In genomic region chr7:80198863-80199262, GRCm38 (mm10) we compare ENCODE assay signal across 8 mouse cellular contexts. TPM values are rescaled to one million over a fixed set of nuclear protein-coding genes. Genes with fewer than 3 reads are reported as not detected.
DNase-seq lines count a peak whose midpoint lies in the region; ATAC-seq and TF ChIP-seq lines count a peak whose summit lies in the region.

No protein-coding gene starts in this region.

- H3K9ac ChIP-seq in kidney, embryonic 14.5 days (ENCODE audit: low read depth, low read length), result peak overlapping the region; percentile 76
- peak overlapping the region; percentile 93 for H3K9ac ChIP-seq in MEL (ENCODE audit: control insufficient read depth, low read depth, low read length, poor library complexity, severe bottlenecking)
- peak overlapping the region; percentile 89 for H3K9ac ChIP-seq in forebrain, embryonic 11.5 days (ENCODE audit: low read length)
- H3K9ac ChIP-seq in stomach, embryonic 16.5 days (ENCODE audit: low read length), result peak overlapping the region; percentile 86

- TF ChIP-seq RAD21 in MEL (IDR thresholded peaks at IDR 0.05; ENCODE audit: low read depth, low read length), result no peak

- H3K4me1 ChIP-seq in kidney, embryonic 14.5 days (ENCODE audit: control insufficient read depth, insufficient read depth, low read length), result peaks cover 42% of the 10 kb centered on the region
- H3K4me1 ChIP-seq in MEL (ENCODE audit: control insufficient read depth in 1 of 2, insufficient read depth in 2 of 2, low read length in 2 of 2), result peaks cover 6 to 20% of the 10 kb centered on the region in 2 experiments
- H3K4me1 ChIP-seq in forebrain, embryonic 11.5 days (replicated peaks; ENCODE audit: control insufficient read depth, insufficient read depth, low read length), result peaks cover 14% of the 10 kb centered on the region
- H3K4me1 ChIP-seq in stomach, embryonic 16.5 days (ENCODE audit: control insufficient read depth, insufficient read depth, low read length), result peaks cover 48% of the 10 kb centered on the region

- TF ChIP-seq EP300 in MEL (IDR thresholded peaks at IDR 0.05; ENCODE audit: low read depth in 1 of 2, low read length in 2 of 2), result no peak

- H3K9me3 ChIP-seq in kidney, embryonic 14.5 days (ENCODE audit: control insufficient read depth, low read length), result no peaks in the 10 kb centered on the region
- no peaks in the 10 kb centered on the region for H3K9me3 ChIP-seq in MEL (replicated peaks; ENCODE audit: insufficient read depth, low read length)
- no peaks in the 10 kb centered on the region for H3K9me3 ChIP-seq in forebrain, embryonic 11.5 days (ENCODE audit: control insufficient read depth, low read length)
- no peaks in the 10 kb centered on the region for H3K9me3 ChIP-seq in stomach, embryonic 16.5 days (replicated peaks; ENCODE audit: control insufficient read depth, low read length)

- no peak for TF ChIP-seq POLR2A in MEL (IDR thresholded peaks at IDR 0.05; ENCODE audit: control insufficient read depth in 1 of 2, insufficient read depth in 1 of 2, low read depth in 1 of 2, low read length in 2 of 2, poor library complexity in 1 of 2)

- H3K79me2 ChIP-seq in MEL (ENCODE audit: control insufficient read depth, insufficient read depth, low read length, poor library complexity), result peaks cover 53% of the 10 kb centered on the region

- WGBS in kidney, embryonic 14.5 days, result under 1% methylated on average over 11 of the region's 11 CpGs
- WGBS in forebrain, embryonic 11.5 days, result 4% methylated on average over 11 of the region's 11 CpGs
- WGBS in stomach, embryonic 16.5 days, result 1% methylated on average over 11 of the region's 11 CpGs

- H3K36me3 ChIP-seq in kidney, embryonic 14.5 days (ENCODE audit: control insufficient read depth, insufficient read depth, low read length), result 0 out of 2 replicates have a peak, but pooled peaks cover 3% of the 10 kb centered on the region
- peaks cover 0 to 17% of the 10 kb centered on the region in 2 experiments; a peak in 2 of 4 replicates for H3K36me3 ChIP-seq in MEL (ENCODE audit: control insufficient read depth in 1 of 2, insufficient read depth in 2 of 2, low read length in 2 of 2)
- no peaks in the 10 kb centered on the region for H3K36me3 ChIP-seq in forebrain, embryonic 11.5 days (ENCODE audit: control insufficient read depth, insufficient read depth, low read length)
- peaks cover 3% of the 10 kb centered on the region; the same call in 1 of the 2 replicates for H3K36me3 ChIP-seq in stomach, embryonic 16.5 days (ENCODE audit: control insufficient read depth, insufficient read depth, low read length)

- H3K27me3 ChIP-seq in kidney, embryonic 14.5 days (ENCODE audit: control insufficient read depth, insufficient read depth, low read length), result no peaks in the 10 kb centered on the region
- H3K27me3 ChIP-seq in MEL (ENCODE audit: control insufficient read depth in 1 of 2, insufficient read depth in 2 of 2, low read length in 2 of 2), result no peaks in the 10 kb centered on the region
- H3K27me3 ChIP-seq in forebrain, embryonic 11.5 days (ENCODE audit: control insufficient read depth, insufficient read depth, low read length), result no peaks in the 10 kb centered on the region
- H3K27me3 ChIP-seq in stomach, embryonic 16.5 days (ENCODE audit: control insufficient read depth, insufficient read depth, low read length), result no peaks in the 10 kb centered on the region

- no peak for TF ChIP-seq CTCF in MEL (IDR thresholded peaks at IDR 0.05 in 2 of 3, conservative IDR thresholded peaks at IDR 0.05 in 1 of 3; ENCODE audit: control insufficient read depth in 1 of 3, insufficient read depth in 1 of 3, low read depth in 2 of 3, low read length in 3 of 3, poor library complexity in 1 of 3, severe bottlenecking in 1 of 3)

- no peak for ATAC-seq in kidney, embryonic 14.5 days (ENCODE audit: low FRiP score, low TSS enrichment)
- ATAC-seq in forebrain, embryonic 11.5 days (replicated peaks; ENCODE audit: low FRiP score), result peak; percentile 15
- no peak for ATAC-seq in stomach, embryonic 16.5 days (ENCODE audit: insufficient read depth, low FRiP score)

- H3K4me2 ChIP-seq in kidney, embryonic 14.5 days (replicated peaks; ENCODE audit: low read depth, low read length), result peak overlapping the region; percentile 85
- peak overlapping the region; percentile 89 for H3K4me2 ChIP-seq in forebrain, embryonic 11.5 days (ENCODE audit: low read depth, low read length, severe bottlenecking)
- H3K4me2 ChIP-seq in stomach, embryonic 16.5 days (ENCODE audit: low read depth, low read length), result peak overlapping the region; percentile 73

- H3K27ac ChIP-seq in kidney, embryonic 14.5 days (ENCODE audit: low read depth, low read length), result peak overlapping the region; percentile 95
- H3K27ac ChIP-seq in MEL (ENCODE audit: control insufficient read depth, low read depth, low read length), result peak overlapping the region; percentile 67
- H3K27ac ChIP-seq in forebrain, embryonic 11.5 days (ENCODE audit: low read depth, low read length), result peak overlapping the region; percentile 86
- H3K27ac ChIP-seq in stomach, embryonic 16.5 days (ENCODE audit: low read length), result peak overlapping the region; percentile 97

- H3K4me3 ChIP-seq in kidney, embryonic 14.5 days (ENCODE audit: low read length), result peak overlapping the region; percentile 76
- peak overlapping the region; percentile 89 to 93 for H3K4me3 ChIP-seq in MEL (ENCODE audit: control insufficient read depth in 1 of 2, insufficient read depth in 1 of 2, low read depth in 2 of 2, low read length in 2 of 2)
- H3K4me3 ChIP-seq in forebrain, embryonic 11.5 days (ENCODE audit: low read depth, low read length), result peak overlapping the region; percentile 70
- H3K4me3 ChIP-seq in stomach, embryonic 16.5 days (replicated peaks; ENCODE audit: low read length), result peak overlapping the region; percentile 71

- DNase-seq in kidney, adult 18-20 months, result no peak
- DNase-seq in MEL (ENCODE audit: low read depth, low spot score) (peak; percentile 55), liver (peak; percentile 56)
- DNase-seq in forebrain, embryonic 11.5 days (ENCODE audit: low spot score), result no peak
- DNase-seq in Muller cell, postnatal 12 days (ENCODE audit: inconsistent ontology term), result no peak
- no peak for DNase-seq in layer of hippocampus, adult 11-12 months (ENCODE audit: low spot score)

TF ChIP-seq in MEL, 35 proteins besides CTCF, POLR2A, EP300 and RAD21:
- no peak for TF ChIP-seq ELF1 (IDR thresholded peaks at IDR 0.05; ENCODE audit: low read depth, low read length)
- no peak for TF ChIP-seq MYB (IDR thresholded peaks at IDR 0.05; ENCODE audit: low read depth, low read length)
- TF ChIP-seq MYC (IDR thresholded peaks at IDR 0.05; ENCODE audit: low read depth, low read length), result no peak
- no peak for TF ChIP-seq GABPA (IDR thresholded peaks at IDR 0.05; ENCODE audit: low read depth, low read length)
- TF ChIP-seq UBTF (IDR thresholded peaks at IDR 0.05; ENCODE audit: borderline replicate concordance, insufficient read depth, low read depth, low read length), result no peak
- TF ChIP-seq MAX (IDR thresholded peaks at IDR 0.05; ENCODE audit: low read length), result 0 out of 2 replicates have a peak, but pooled peaks have one; percentile 31
- TF ChIP-seq ZNF384 (IDR thresholded peaks at IDR 0.05; ENCODE audit: low read depth, low read length), result no peak
- no peak; the same call in 1 of the 2 replicates for TF ChIP-seq MXI1 (IDR thresholded peaks at IDR 0.05; ENCODE audit: low read depth, low read length)

RNA-seq across cellular contexts. Expression of gene Sema4b, which starts 12.2 kb away (rescaled TPM):
- polyA plus RNA-seq in kidney, embryonic 14.5 days (2014; fragmentation: Nextera tagmentation; extraction: Ambion mirVana), result 13.0 and 19.9 TPM in 2 replicates
- 8.4 and 10.9 TPM in 2 replicates for total RNA-seq in MEL (2012; rRNA removed)
- polyA plus RNA-seq in MEL (2012; ENCODE audit: insufficient read depth in 1 of 2, insufficient read length in 2 of 2, low read depth in 1 of 2, low replicate concordance in 2 of 2, missing spikeins in 1 of 2), result 10 to 100 TPM in 1 of 2 experiments, not detected in 1; 17.3 TPM
- polyA plus RNA-seq in forebrain, embryonic 11.5 days (2014; fragmentation: Nextera tagmentation; extraction: Ambion mirVana), result 15.7 and 17.3 TPM in 2 replicates
- polyA plus RNA-seq in stomach, embryonic 16.5 days (2015; fragmentation: Nextera tagmentation; extraction: Ambion mirVana), result 19.7 and 23.7 TPM in 2 replicates

RNA-seq across cellular contexts. Expression of gene Cib1, which starts 33.8 kb away (rescaled TPM):
- 100 and 139 TPM in 2 replicates for polyA plus RNA-seq in kidney, embryonic 14.5 days (2014; fragmentation: Nextera tagmentation; extraction: Ambion mirVana)
- 69.3 and 84.5 TPM in 2 replicates for total RNA-seq in MEL (2012; rRNA removed)
- polyA plus RNA-seq in MEL (2012; ENCODE audit: insufficient read depth in 1 of 2, insufficient read length in 2 of 2, low read depth in 1 of 2, low replicate concordance in 2 of 2, missing spikeins in 1 of 2), result 100 to 1,000 TPM in 1 of 2 experiments, not detected in 1; 145 TPM
- 51.4 and 58.1 TPM in 2 replicates for polyA plus RNA-seq in forebrain, embryonic 11.5 days (2014; fragmentation: Nextera tagmentation; extraction: Ambion mirVana)
- 141 and 167 TPM in 2 replicates for polyA plus RNA-seq in stomach, embryonic 16.5 days (2015; fragmentation: Nextera tagmentation; extraction: Ambion mirVana)

RNA-seq across cellular contexts. Expression of gene Gdpgp1, which starts 33.8 kb away (rescaled TPM):
- polyA plus RNA-seq in kidney, embryonic 14.5 days (2014; fragmentation: Nextera tagmentation; extraction: Ambion mirVana), result 3.3 and 5.3 TPM in 2 replicates
- 3.4 and 4.0 TPM in 2 replicates for total RNA-seq in MEL (2012; rRNA removed)
- 1 to 10 TPM in 1 of 2 experiments, not detected in 1; 4.6 TPM for polyA plus RNA-seq in MEL (2012; ENCODE audit: insufficient read depth in 1 of 2, insufficient read length in 2 of 2, low read depth in 1 of 2, low replicate concordance in 2 of 2, missing spikeins in 1 of 2)
- 5.3 and 5.7 TPM in 2 replicates for polyA plus RNA-seq in forebrain, embryonic 11.5 days (2014; fragmentation: Nextera tagmentation; extraction: Ambion mirVana)
- 4.0 and 4.7 TPM in 2 replicates for polyA plus RNA-seq in stomach, embryonic 16.5 days (2015; fragmentation: Nextera tagmentation; extraction: Ambion mirVana)

RNA-seq across cellular contexts. Expression of gene Ttll13, which starts 47.3 kb away (rescaled TPM):
- polyA plus RNA-seq in kidney, embryonic 14.5 days (2014; fragmentation: Nextera tagmentation; extraction: Ambion mirVana), result 0.47 and 1.7 TPM in 2 replicates
- 0.39 and 0.46 TPM in 2 replicates for total RNA-seq in MEL (2012; rRNA removed)
- polyA plus RNA-seq in MEL (2012; ENCODE audit: insufficient read depth in 1 of 2, insufficient read length in 2 of 2, low read depth in 1 of 2, low replicate concordance in 2 of 2, missing spikeins in 1 of 2), result under 1 TPM in 1 of 2 experiments, not detected in 1; 0.40 TPM
- polyA plus RNA-seq in forebrain, embryonic 11.5 days (2014; fragmentation: Nextera tagmentation; extraction: Ambion mirVana), result 1.2 and 1.5 TPM in 2 replicates
- polyA plus RNA-seq in stomach, embryonic 16.5 days (2015; fragmentation: Nextera tagmentation; extraction: Ambion mirVana), result 0.56 and 1.1 TPM in 2 replicates

Comparison
In these comparisons a context has a peak if more than half of its experiments do, and no peak if none do; other contexts are left out.
1. DNase-seq: peak in MEL (single experiment) and liver (single experiment); none in kidney, adult 18-20 months (single experiment), forebrain, embryonic 11.5 days (single experiment), Muller cell, postnatal 12 days (single experiment) and layer of hippocampus, adult 11-12 months (single experiment).
2. Peak in every context shown above with its lines, with median percentiles within 50 percentile points of each other: H3K27ac ChIP-seq, H3K4me2 ChIP-seq, H3K4me3 ChIP-seq and H3K9ac ChIP-seq.